Mouse (Mus musculus) ES-Bruce4 (cell line): ENCODE measurements around the gene Ano4. TPM values are rescaled to one million over a fixed set of nuclear protein-coding genes. Genes with fewer than 3 reads are reported as not detected.

Source experiments
- H3K27ac ChIP-seq: 2 replicates; pipeline ENCODE4 v1.5.1; 2012; ENCODE audit warnings: low read length, inconsistent platforms; ENCODE audit not compliant: insufficient read depth
- H3K27me3 ChIP-seq: 2 replicates; pipeline ENCODE4 v1.6.1; 2012; ENCODE audit warnings: mild to moderate bottlenecking, low read length, inconsistent platforms; ENCODE audit not compliant: control insufficient read depth, poor library complexity, insufficient read depth, severe bottlenecking
- H3K36me3 ChIP-seq: 2 replicates; pipeline ENCODE4 v1.6.1; 2012; ENCODE audit warnings: inconsistent platforms, mild to moderate bottlenecking, low read length, moderate library complexity; ENCODE audit not compliant: control insufficient read depth, poor library complexity, insufficient read depth, severe bottlenecking
- H3K4me1 ChIP-seq: one replicate; pipeline ENCODE4 v1.8.1; 2011; ENCODE audit warnings: low read length; ENCODE audit not compliant: control insufficient read depth, insufficient read depth
- H3K4me3 ChIP-seq: 2 replicates; pipeline ENCODE4 v1.5.1; 2011; ENCODE audit warnings: low read depth, mild to moderate bottlenecking, low read length
- H3K9ac ChIP-seq: 2 replicates; pipeline ENCODE4 v1.6.1; 2012; ENCODE audit warnings: low read depth, mild to moderate bottlenecking, inconsistent platforms; ENCODE audit not compliant: poor library complexity, severe bottlenecking
- H3K9me3 ChIP-seq: replicated peaks from 2 replicates; pipeline ENCODE4 v1.6.1; 2012; ENCODE audit warnings: mild to moderate bottlenecking, low read length, inconsistent platforms; ENCODE audit not compliant: control insufficient read depth, poor library complexity, insufficient read depth, severe bottlenecking
- CTCF ChIP-seq: IDR thresholded peaks from one replicate; pipeline ENCODE4 v1.8.1; 2011; ENCODE audit warnings: low read depth, low read length
- EP300 ChIP-seq: IDR thresholded peaks from 2 replicates; pipeline ENCODE4 v1.6.1; 2011; ENCODE audit warnings: low read depth, low read length; ENCODE audit not compliant: insufficient read depth
- POLR2A ChIP-seq: IDR thresholded peaks from one replicate; pipeline ENCODE4 v1.8.1; 2011; ENCODE audit warnings: low read length; ENCODE audit not compliant: insufficient read depth
- polyA plus RNA-seq: library from polyadenylated mRNA; stranded (reverse); fragments of >200 nt; gene quantifications from 2 replicates; pipeline ENCODE4 v1.2.4, GENCODE M21; 2011; ENCODE audit warnings: low read depth; ENCODE audit not compliant: missing spikeins, insufficient read depth, insufficient read length

The Ano4 gene
- polyA plus RNA-seq, 1 experiment = not detected

- H3K27me3 ChIP-seq = peaks cover 7% of the 10 kb centered on the region
- H3K4me3 ChIP-seq = peak overlapping the region; percentile 43
- H3K4me1 ChIP-seq = no peaks in the 10 kb centered on the region
- no peaks in the 10 kb centered on the region for H3K36me3 ChIP-seq
- TF ChIP-seq CTCF = no peak
- TF ChIP-seq EP300 = no peak
- no peak for TF ChIP-seq POLR2A
- H3K27ac ChIP-seq = no peak overlapping the region
- peak overlapping the region; percentile 54 for H3K9ac ChIP-seq
- no peaks in the 10 kb centered on the region for H3K9me3 ChIP-seq
These were observed 451 bp downstream of the Ano4 start for GRCm38 (mm10) chr10:89344132-89344490.

- peaks cover 7% of the 10 kb centered on the region for H3K27me3 ChIP-seq
- no peaks in the 10 kb centered on the region for H3K4me1 ChIP-seq
- H3K27ac ChIP-seq = no peak overlapping the region
- TF ChIP-seq EP300 (no peak), POLR2A (no peak), CTCF (no peak)
- H3K36me3 ChIP-seq = no peaks in the 10 kb centered on the region
- H3K9ac ChIP-seq = no peak overlapping the region
- no peak overlapping the region for H3K4me3 ChIP-seq
- H3K9me3 ChIP-seq = no peaks in the 10 kb centered on the region
These were observed 846 bp downstream of the Ano4 start for GRCm38 (mm10) chr10:89343716-89344115.

GRCm38 (mm10) chr10:89330261-89330660, 14.3 kb downstream of the Ano4 start:
- no peaks in the 10 kb centered on the region for H3K9me3 ChIP-seq
- no peak for TF ChIP-seq CTCF
- TF ChIP-seq EP300 = no peak
- no peak for TF ChIP-seq POLR2A
- no peak overlapping the region for H3K4me3 ChIP-seq
- no peaks in the 10 kb centered on the region; the same call in 1 of the 2 replicates for H3K27me3 ChIP-seq
- 0 out of 2 replicates have a peak overlapping the region, but pooled peaks have one; percentile 46 for H3K27ac ChIP-seq
- H3K9ac ChIP-seq = no peak overlapping the region
- H3K4me1 ChIP-seq = no peaks in the 10 kb centered on the region
- no peaks in the 10 kb centered on the region for H3K36me3 ChIP-seq

GRCm38 (mm10) chr10:89329806-89330205, 14.8 kb downstream of the Ano4 start:
- Histone ChIP-seq H3K36me3 (no peaks in the 10 kb centered on the region), H3K27me3 (no peaks in the 10 kb centered on the region; the same call in 1 of the 2 replicates), H3K4me3 (no peak overlapping the region), H3K4me1 (no peaks in the 10 kb centered on the region), H3K9me3 (no peaks in the 10 kb centered on the region), H3K9ac (no peak overlapping the region), H3K27ac (peak overlapping the region; percentile 46; the same call in 1 of the 2 replicates)
- no peak for TF ChIP-seq EP300
- no peak for TF ChIP-seq CTCF
- no peak for TF ChIP-seq POLR2A

GRCm38 (mm10) chr10:89328876-89329275, 15.7 kb downstream of the Ano4 start:
- no peak overlapping the region for H3K9ac ChIP-seq
- H3K9me3 ChIP-seq = no peaks in the 10 kb centered on the region
- no peaks in the 10 kb centered on the region; the same call in 1 of the 2 replicates for H3K27me3 ChIP-seq
- H3K27ac ChIP-seq = no peak overlapping the region
- no peak overlapping the region for H3K4me3 ChIP-seq
- no peaks in the 10 kb centered on the region for H3K36me3 ChIP-seq
- no peak for TF ChIP-seq EP300
- TF ChIP-seq POLR2A = no peak
- TF ChIP-seq CTCF = no peak
- no peaks in the 10 kb centered on the region for H3K4me1 ChIP-seq

GRCm38 (mm10) chr10:89327004-89327511, 17.5 kb downstream of the Ano4 start:
- Histone ChIP-seq H3K36me3 (no peaks in the 10 kb centered on the region), H3K4me1 (no peaks in the 10 kb centered on the region), H3K27ac (no peak overlapping the region), H3K4me3 (no peak overlapping the region), H3K9me3 (no peaks in the 10 kb centered on the region), H3K9ac (no peak overlapping the region), H3K27me3 (no peaks in the 10 kb centered on the region; the same call in 1 of the 2 replicates)
- no peak for TF ChIP-seq EP300
- TF ChIP-seq CTCF = peak; percentile 74
